Mouse (Mus musculus) intestine, embryonic 16.5 days (tissue): ENCODE results near the gene Irf6. TPM values are rescaled to one million over a fixed set of nuclear protein-coding genes. Genes with fewer than 3 reads are reported as not detected.

ENCODE experiments used
- ATAC-seq: fragments of 200-750 bp; cut with Nextera tagmentation; 2 replicates; pipeline ENCODE4 v1.8.0; 2017; ENCODE audit warnings: moderate TSS enrichment, moderate library complexity
- H3K27ac ChIP-seq: fragments of 300-500 bp; sonication (generic); 2 replicates; pipeline ENCODE4 v1.5.1; 2014; ENCODE audit warnings: mild to moderate bottlenecking, low read length
- H3K27me3 ChIP-seq: fragments of 300-500 bp; sonication (generic); replicated peaks from 2 replicates; pipeline ENCODE4 v1.6.1; 2014; ENCODE audit warnings: low read length, control low read depth, mixed read lengths; ENCODE audit not compliant: control insufficient read depth, insufficient read depth
- H3K36me3 ChIP-seq: fragments of 300-500 bp; sonication (generic); 2 replicates; pipeline ENCODE4 v1.6.1; 2014; ENCODE audit warnings: low read length, control low read depth; ENCODE audit not compliant: control insufficient read depth, insufficient read depth
- H3K4me1 ChIP-seq: fragments of 300-500 bp; sonication (generic); 2 replicates; pipeline ENCODE4 v1.6.1; 2014; ENCODE audit warnings: low read length, control low read depth, mixed read lengths; ENCODE audit not compliant: control insufficient read depth, insufficient read depth
- H3K4me2 ChIP-seq: fragments of 300-500 bp; sonication (generic); 2 replicates; pipeline ENCODE4 v1.6.1; 2014; ENCODE audit warnings: low read depth, low read length, control low read depth
- H3K4me3 ChIP-seq: fragments of 300-500 bp; sonication (generic); 2 replicates; pipeline ENCODE4 v1.5.1; 2014; ENCODE audit warnings: mild to moderate bottlenecking, low read length
- H3K9ac ChIP-seq: fragments of 300-500 bp; sonication (generic); 2 replicates; pipeline ENCODE4 v1.6.1; 2014; ENCODE audit warnings: low read depth, low read length
- H3K9me3 ChIP-seq: fragments of 300-500 bp; sonication (generic); 2 replicates; pipeline ENCODE4 v1.6.1; 2016; ENCODE audit warnings: low read length, control low read depth; ENCODE audit not compliant: control insufficient read depth
- WGBS: fragments of 180-500 bp; shearing (Covaris S2); extraction: QIAGEN DNeasy Blood & Tissue Kit; methylation state at CpG from one replicate; pipeline ENCODE4 v1.1.7; 2014; 5-methylcytosine and 5-hydroxymethylcytosine counted together
- polyA plus RNA-seq: library from polyadenylated mRNA; unstranded; fragments of >200 nt; fragmentation: Nextera tagmentation; extraction: Ambion mirVana; gene quantifications from 2 replicates; pipeline ENCODE4 v1.2.1, GENCODE M21; 2015

The Irf6 gene
- 95.0 and 106 TPM in 2 replicates for polyA plus RNA-seq

- Histone ChIP-seq H3K4me3 (peak within 1 kb of the TSS; percentile 54), H3K36me3 (no peaks in the 10 kb centered on the region), H3K9me3 (no peaks in the 10 kb centered on the region), H3K27ac (peak within 1 kb of the TSS; percentile 88), H3K4me2 (peak within 1 kb of the TSS; percentile 51), H3K27me3 (peaks cover 3% of the 10 kb centered on the region; the same call in 1 of the 2 replicates), H3K9ac (peak within 1 kb of the TSS; percentile 80), H3K4me1 (peaks cover 9% of the 10 kb centered on the region)
- ATAC-seq, result peak; percentile 96
- under 1% methylated on average over 30 of the region's 30 CpGs for WGBS
These were observed at the start of gene Irf6 for GRCm38 (mm10) chr1:193152872-193153271. Gene Irf6 (plus strand): TSS chr1:193153111.

DNA sequence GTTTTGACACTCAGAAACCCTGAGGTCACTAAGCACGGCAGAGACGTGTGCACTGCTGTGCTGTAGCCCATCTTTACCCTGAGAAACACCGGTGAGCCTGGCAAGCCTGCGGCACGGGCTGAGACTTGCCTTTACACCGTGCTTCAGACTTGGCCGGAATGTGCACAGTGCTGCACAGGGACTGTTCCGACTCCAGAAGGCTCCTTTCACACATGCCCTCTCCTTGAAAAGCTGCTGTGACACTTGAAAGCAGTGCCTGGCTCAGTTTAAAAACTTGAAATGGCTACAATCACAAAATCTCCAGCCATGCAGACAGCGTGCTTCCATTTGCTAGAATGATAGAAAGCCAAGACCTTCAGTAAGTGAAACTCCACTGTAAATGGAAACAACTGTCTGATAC lies 40.8 kb upstream of the Irf6 start:
- peaks cover 24% of the 10 kb centered on the region for H3K36me3 ChIP-seq
- no peak overlapping the region for H3K4me2 ChIP-seq
- no peaks in the 10 kb centered on the region for H3K4me1 ChIP-seq
- no peak overlapping the region for H3K9ac ChIP-seq
- no peak overlapping the region for H3K27ac ChIP-seq
- no peak overlapping the region for H3K4me3 ChIP-seq
- no peak for ATAC-seq
- no peaks in the 10 kb centered on the region for H3K27me3 ChIP-seq
- WGBS, result 95% methylated on average over 9 of the region's 9 CpGs
- H3K9me3 ChIP-seq, result no peaks in the 10 kb centered on the region

- WGBS, result 91% methylated on average over 7 of the region's 7 CpGs
- H3K9ac ChIP-seq, result no peak overlapping the region
- H3K4me2 ChIP-seq, result no peak overlapping the region
- no peak overlapping the region for H3K4me3 ChIP-seq
- ATAC-seq, result no peak
- no peaks in the 10 kb centered on the region for H3K4me1 ChIP-seq
- H3K27me3 ChIP-seq, result no peaks in the 10 kb centered on the region
- no peak overlapping the region for H3K27ac ChIP-seq
- H3K9me3 ChIP-seq, result no peaks in the 10 kb centered on the region
- peaks cover 14% of the 10 kb centered on the region for H3K36me3 ChIP-seq
These were observed 30.1 kb upstream of the Irf6 start for GRCm38 (mm10) chr1:193122793-193123192.

- 87% methylated on average over 6 of the region's 6 CpGs for WGBS
- peaks cover 12% of the 10 kb centered on the region for H3K36me3 ChIP-seq
- no peak overlapping the region for H3K9ac ChIP-seq
These were observed 29.6 kb upstream of the Irf6 start for GRCm38 (mm10) chr1:193123290-193123689.

GRCm38 (mm10) chr1:193125835-193126234 lies 27.1 kb upstream of the Irf6 start:
- H3K4me1 ChIP-seq, result peaks cover 9% of the 10 kb centered on the region
- no peak overlapping the region for H3K27ac ChIP-seq
- H3K36me3 ChIP-seq, result peaks cover 12% of the 10 kb centered on the region
- no peak overlapping the region for H3K4me2 ChIP-seq
- H3K27me3 ChIP-seq, result no peaks in the 10 kb centered on the region
- H3K9ac ChIP-seq, result no peak overlapping the region
- H3K9me3 ChIP-seq, result no peaks in the 10 kb centered on the region
- ATAC-seq, result no peak
- 67% methylated on average over 4 of the region's 4 CpGs for WGBS
- no peak overlapping the region for H3K4me3 ChIP-seq

More at GRCm38 (mm10) chr1:193123290-193123689, 29.6 kb upstream of the Irf6 start:
- Histone ChIP-seq H3K4me1 (no peaks in the 10 kb centered on the region), H3K27me3 (no peaks in the 10 kb centered on the region), H3K4me3 (no peak overlapping the region), H3K27ac (no peak overlapping the region), H3K9me3 (no peaks in the 10 kb centered on the region), H3K4me2 (no peak overlapping the region)
- no peak for ATAC-seq

- Histone ChIP-seq H3K4me1 (peaks cover 10% of the 10 kb centered on the region), H3K4me2 (no peak overlapping the region), H3K27me3 (no peaks in the 10 kb centered on the region), H3K9me3 (no peaks in the 10 kb centered on the region), H3K27ac (no peak overlapping the region), H3K36me3 (peaks cover 7% of the 10 kb centered on the region), H3K4me3 (no peak overlapping the region), H3K9ac (no peak overlapping the region)
- WGBS, result 84% methylated on average over 6 of the region's 6 CpGs
- ATAC-seq, result no peak
These were observed 24.9 kb upstream of the Irf6 start for GRCm38 (mm10) chr1:193128055-193128454.

DNA sequence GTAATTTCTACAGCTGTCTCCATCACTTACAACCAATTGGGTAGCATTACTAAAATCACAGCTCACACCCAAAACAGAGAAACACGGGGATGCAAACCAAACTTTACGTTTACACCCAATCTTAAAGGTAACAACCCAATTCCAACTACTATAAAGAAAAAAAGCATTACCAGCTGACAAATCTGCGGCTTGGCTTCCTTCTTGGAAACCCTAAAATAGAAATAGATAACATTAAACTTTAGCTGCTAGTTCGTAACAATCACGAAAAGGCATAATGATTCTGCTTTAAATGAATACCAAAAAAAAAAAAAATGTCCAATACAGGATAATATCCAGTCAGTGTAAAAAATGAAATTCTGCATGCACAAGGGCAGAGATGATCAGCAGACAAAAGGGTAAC lies 23.6 kb upstream of the Irf6 start:
- 28% methylated on average over 5 of the region's 5 CpGs for WGBS
- Histone ChIP-seq H3K9ac (peak overlapping the region; percentile 87), H3K27me3 (no peaks in the 10 kb centered on the region), H3K36me3 (0 out of 2 replicates have a peak, but pooled peaks cover 4% of the 10 kb centered on the region), H3K4me3 (peak overlapping the region; percentile 91), H3K4me1 (peaks cover 10% of the 10 kb centered on the region), H3K27ac (no peak overlapping the region), H3K4me2 (peak overlapping the region; percentile 73), H3K9me3 (no peaks in the 10 kb centered on the region)
- ATAC-seq, result no peak

DNA sequence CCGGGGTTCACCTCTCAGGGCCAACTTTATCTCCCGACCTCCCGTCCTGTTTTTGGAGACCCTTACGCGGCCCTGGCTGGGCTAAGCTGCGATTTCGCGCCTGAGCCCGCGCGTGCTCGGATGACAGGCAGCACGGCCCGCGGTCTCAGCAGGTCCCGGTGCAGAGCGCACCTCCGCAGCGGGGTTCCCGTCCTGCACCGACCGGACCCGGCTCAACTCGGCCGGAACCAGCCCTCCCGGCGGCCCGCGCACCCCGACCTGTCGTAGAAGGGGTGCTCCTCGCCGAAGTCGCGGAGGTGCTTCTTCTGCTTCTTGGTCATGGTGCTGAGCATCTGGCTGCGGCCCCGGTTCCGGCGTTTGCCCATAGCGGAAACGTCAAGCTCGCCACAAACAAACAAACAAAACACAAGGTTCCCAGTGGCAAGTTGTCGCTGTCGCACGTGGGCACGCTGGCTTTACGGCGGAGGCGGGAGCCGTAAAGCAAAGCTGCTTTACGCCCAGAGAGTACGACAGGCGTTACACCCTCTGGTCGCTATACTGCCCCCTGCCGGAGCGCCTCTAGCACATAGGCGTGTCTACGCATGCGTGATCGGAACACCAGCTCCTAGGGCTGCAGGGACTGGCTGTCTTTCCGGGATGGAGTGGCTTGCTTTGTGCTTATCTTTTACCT lies 23.0 kb upstream of the Irf6 start, which contains the start of gene Diexf:
Gene Diexf (minus strand): TSS at position 487 of the 670 bp plus-strand sequence.
- H3K9ac ChIP-seq, result peak within 1 kb of the TSS; percentile 87
- H3K4me3 ChIP-seq, result peak within 1 kb of the TSS; percentile 91
- peak within 1 kb of the TSS; percentile 73 for H3K4me2 ChIP-seq
- peaks cover 10% of the 10 kb centered on the region for H3K4me1 ChIP-seq
- no peaks in the 10 kb centered on the region for H3K9me3 ChIP-seq
- WGBS, result under 1% methylated on average over 61 of the region's 61 CpGs
- H3K27ac ChIP-seq, result peak within 1 kb of the TSS; percentile 81
- peak; percentile 80 for ATAC-seq
- 0 out of 2 replicates have a peak, but pooled peaks cover 4% of the 10 kb centered on the region for H3K36me3 ChIP-seq
- no peaks in the 10 kb centered on the region for H3K27me3 ChIP-seq

GRCm38 (mm10) chr1:193130456-193130825 lies 22.5 kb upstream of the Irf6 start:
- peaks cover 10% of the 10 kb centered on the region for H3K4me1 ChIP-seq
- H3K4me2 ChIP-seq, result peak overlapping the region; percentile 48
- WGBS, result 19% methylated on average over 11 of the region's 11 CpGs
- peak overlapping the region; percentile 91 for H3K4me3 ChIP-seq
- H3K36me3 ChIP-seq, result 0 out of 2 replicates have a peak, but pooled peaks cover 4% of the 10 kb centered on the region
- H3K27ac ChIP-seq, result peak overlapping the region; percentile 81
- H3K9ac ChIP-seq, result peak overlapping the region; percentile 52
- no peaks in the 10 kb centered on the region for H3K27me3 ChIP-seq
- H3K9me3 ChIP-seq, result no peaks in the 10 kb centered on the region
- ATAC-seq, result peak; percentile 31
